Mouse (Mus musculus) MEL (cell line): ENCODE measurements around the gene Mettl21c.

Source experiments
- BHLHE40 ChIP-seq: IDR thresholded peaks from 2 replicates; pipeline ENCODE4 v1.6.1; 2012; ENCODE audit warnings: low read depth, mild to moderate bottlenecking, inconsistent platforms, low read length, improper control_type of control experiment, borderline replicate concordance
- CHD2 ChIP-seq: IDR thresholded peaks from 2 replicates; pipeline ENCODE4 v1.6.1; 2011; ENCODE audit warnings: low read length, improper control_type of control experiment
- CTCF ChIP-seq, 3 experiments: IDR thresholded peaks in 2 of 3; conservative IDR thresholded peaks in 1 of 3; 2 replicates each; pipeline ENCODE4 v1.5.1; 2011 to 2012; ENCODE audit warnings: low read length in 3 of 3, low read depth in 2 of 3, mild to moderate bottlenecking in 2 of 3, improper control_type of control experiment in 1 of 3, inconsistent platforms in 1 of 3, mixed read lengths in 1 of 3, moderate library complexity in 1 of 3; ENCODE audit not compliant: control insufficient read depth in 1 of 3, insufficient read depth in 1 of 3, poor library complexity in 1 of 3, severe bottlenecking in 1 of 3
- ETS1 ChIP-seq: IDR thresholded peaks from 2 replicates; pipeline ENCODE4 v1.6.1; 2012; ENCODE audit warnings: low read depth, mild to moderate bottlenecking, inconsistent platforms, low read length, improper control_type of control experiment, moderate library complexity
- JUND ChIP-seq: IDR thresholded peaks from 2 replicates; pipeline ENCODE4 v1.6.1; 2011; ENCODE audit warnings: low read depth, mild to moderate bottlenecking, improper control_type of control experiment, low read length
- MEF2A ChIP-seq: IDR thresholded peaks from 2 replicates; pipeline ENCODE4 v1.6.1; 2014; ENCODE audit warnings: low read depth, mild to moderate bottlenecking, inconsistent platforms, low read length, improper control_type of control experiment; ENCODE audit not compliant: poor library complexity, insufficient replicate concordance, severe bottlenecking; ENCODE audit errors: extremely low read depth
- MYB ChIP-seq: IDR thresholded peaks from 2 replicates; pipeline ENCODE4 v1.6.1; 2011; ENCODE audit warnings: mild to moderate bottlenecking, low read depth, low read length, improper control_type of control experiment
- TBP ChIP-seq: IDR thresholded peaks from 2 replicates; pipeline ENCODE4 v1.8.0; 2011; ENCODE audit warnings: low read depth, low read length, improper control_type of control experiment
- USF1 ChIP-seq: IDR thresholded peaks from 2 replicates; pipeline ENCODE4 v1.6.1; 2014; ENCODE audit warnings: low read depth, mild to moderate bottlenecking, inconsistent platforms, low read length, improper control_type of control experiment, moderate library complexity

GRCm38 (mm10) chr1:44032948-44033347 lies 13.1 kb upstream of the Mettl21c start:
- no peak for TF ChIP-seq CTCF (IDR thresholded peaks at IDR 0.05 in 2 of 3, conservative IDR thresholded peaks at IDR 0.05 in 1 of 3; ENCODE audit: control insufficient read depth in 1 of 3, insufficient read depth in 1 of 3, low read depth in 2 of 3, low read length in 3 of 3, poor library complexity in 1 of 3, severe bottlenecking in 1 of 3)
- TF ChIP-seq ETS1, result no peak
- no peak for TF ChIP-seq BHLHE40
- no peak for TF ChIP-seq USF1
- TF ChIP-seq MYB, result no peak
- TF ChIP-seq CHD2, result no peak
- TF ChIP-seq JUND, result no peak
- TF ChIP-seq TBP, result no peak
- no peak for TF ChIP-seq MEF2A
